Mouse (Mus musculus) left cerebral cortex, adult 11 months (tissue): ENCODE data around the gene 3425401B19Rik.

Source experiments
- DNase-seq: peaks from one replicate; pipeline ENCODE4 v3.0.0; 2022; ENCODE audit warnings: low spot score

Gene 3425401B19Rik

GRCm38 (mm10) chr14:32659781-32660180 lies 25.3 kb downstream of the 3425401B19Rik start:
- no peak for DNase-seq

DNA sequence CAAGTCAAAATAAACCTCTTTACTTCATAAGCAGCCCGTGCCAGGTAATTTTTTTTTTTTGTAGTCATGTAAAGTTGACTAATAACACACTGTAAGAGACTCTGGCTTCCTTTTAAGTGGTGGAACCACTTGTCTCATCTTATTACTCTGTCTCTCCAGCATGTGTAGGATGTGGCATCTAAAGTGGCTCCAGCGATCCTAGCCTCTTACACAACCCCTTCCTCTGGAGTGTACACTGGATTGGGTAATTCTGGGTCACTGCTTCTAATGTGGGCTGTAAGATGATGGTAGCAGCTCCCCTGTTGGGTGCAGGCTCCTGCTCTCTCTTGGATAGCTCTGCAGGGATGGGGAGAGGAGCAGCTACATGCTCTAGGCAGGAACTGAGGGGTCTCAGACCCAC lies 46.6 kb downstream of the 3425401B19Rik start:
- DNase-seq: no peak

- no peak for DNase-seq
Observed at GRCm38 (mm10) chr14:32634015-32634682, 50.9 kb downstream of the 3425401B19Rik start.

- no peak for DNase-seq
Observed at GRCm38 (mm10) chr14:32632908-32633600, 52.0 kb downstream of the 3425401B19Rik start.

- no peak for DNase-seq
Observed at GRCm38 (mm10) chr14:32628584-32628983, 56.5 kb downstream of the 3425401B19Rik start.

- DNase-seq: no peak
Observed at GRCm38 (mm10) chr14:32627271-32627670, 57.8 kb downstream of the 3425401B19Rik start.

DNA sequence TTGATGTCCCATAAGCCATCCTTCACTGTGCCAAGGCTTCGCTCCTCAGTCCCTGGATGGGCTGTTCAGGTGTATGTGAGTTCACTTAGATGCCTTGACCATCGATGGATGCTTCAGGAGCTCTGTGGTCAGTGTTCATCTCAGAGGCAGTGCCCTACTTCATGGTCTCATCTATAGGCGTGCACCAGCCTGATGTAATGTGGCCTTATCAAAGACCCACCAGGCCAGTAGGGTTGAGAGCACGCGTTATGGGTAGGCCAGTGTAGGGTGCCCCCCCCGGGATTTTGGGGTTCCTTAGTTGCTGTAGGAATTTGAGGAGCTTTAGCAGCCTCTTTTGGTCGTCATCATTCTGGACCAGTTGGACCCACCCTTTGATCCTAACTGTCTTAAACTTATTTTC lies 60.3 kb downstream of the 3425401B19Rik start:
- no peak for DNase-seq

GRCm38 (mm10) chr14:32624245-32624644 lies 60.8 kb downstream of the 3425401B19Rik start:
- DNase-seq: no peak

DNA sequence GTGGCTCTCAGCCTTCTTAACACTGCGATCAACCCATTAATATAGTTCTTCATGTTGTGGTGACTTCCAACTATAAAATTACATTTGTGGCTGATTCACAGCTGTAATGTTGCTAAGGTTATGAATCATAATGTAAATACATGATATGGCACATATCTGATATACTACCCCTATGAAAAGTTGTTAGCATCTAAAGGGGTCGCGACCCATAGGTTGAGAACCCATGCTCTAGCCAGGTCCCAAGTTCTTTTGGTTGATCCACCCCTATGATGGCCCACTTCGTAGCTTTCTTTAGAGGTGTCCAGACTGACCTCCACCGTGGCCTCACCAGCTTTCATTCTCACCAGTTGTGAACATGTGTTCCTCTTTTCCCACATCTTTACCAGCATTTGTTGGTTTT lies 67.8 kb downstream of the 3425401B19Rik start:
- DNase-seq: no peak

GRCm38 (mm10) chr14:32609392-32609791 lies 75.7 kb downstream of the 3425401B19Rik start:
- DNase-seq: no peak
